Comparison of ENCODE assay signal across 14 mouse cellular contexts in genomic region chr13:89777146-89777545, GRCm38 (mm10).
"Had no signal": no experiment of that assay in that cellular context is flagged by ENCODE, and none has a peak within 500 bp of the region (broad histone marks: within the 10 kb centered on the region; RNA-seq: fewer than 3 reads in every experiment).

No protein-coding gene starts in this region.

- DNase-seq: lung, adult 2 months; lung, postnatal 14 days; lung, postnatal 36 days; right cerebral cortex, postnatal 14 days; thymus, adult 2 months; thymus, postnatal 25 days had no signal

- H3K27ac ChIP-seq: lung, embryonic 15.5 days; macrophage; midbrain, embryonic 13.5 days; midbrain, embryonic 15.5 days; neural tube, embryonic 12.5 days; stomach, embryonic 15.5 days; stomach, postnatal 0 days had no signal

- H3K4me3 ChIP-seq: lung, embryonic 15.5 days; megakaryocyte, embryonic 14.5 days; midbrain, embryonic 13.5 days; midbrain, embryonic 15.5 days; neural tube, embryonic 12.5 days; stomach, embryonic 15.5 days had no signal
